ENCODE assay signal across 15 mouse cellular contexts in the genomic region with DNA sequence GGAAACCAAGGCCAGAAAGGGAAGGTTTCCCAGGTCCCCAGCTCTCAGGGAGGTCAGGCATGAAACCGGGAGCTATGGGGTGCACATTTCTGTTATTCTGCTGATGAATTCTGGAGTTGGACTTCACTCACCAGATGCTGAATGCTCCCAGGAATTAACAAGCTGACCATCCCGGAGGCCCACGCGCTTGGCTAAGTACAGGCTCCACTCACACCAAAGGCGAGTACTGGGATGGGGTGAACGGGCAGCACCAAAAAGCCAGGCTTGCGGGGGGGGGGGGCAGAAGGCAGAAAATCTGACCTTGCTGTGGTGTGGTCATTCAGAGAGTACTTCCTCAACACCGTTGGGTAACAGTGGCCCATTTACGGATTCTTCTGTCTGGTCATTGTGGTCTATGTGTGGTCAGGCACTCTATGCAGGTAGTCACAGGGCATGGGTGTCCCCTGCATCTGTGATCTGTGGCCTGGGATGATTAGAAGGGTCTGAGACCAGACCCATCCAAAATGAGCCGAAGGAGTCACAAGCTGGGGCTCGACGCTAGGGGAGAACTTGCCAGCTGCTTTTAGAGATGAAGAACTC. TPM values are rescaled to one million over a fixed set of nuclear protein-coding genes. Genes with fewer than 3 reads are reported as not detected.
DNase-seq lines count a peak whose midpoint lies in the region; ATAC-seq and TF ChIP-seq lines count a peak whose summit lies in the region.
"Had no signal": no experiment of that assay in that cellular context is flagged by ENCODE, and none has a peak within 500 bp of the region (broad histone marks: within the 10 kb centered on the region; RNA-seq: fewer than 3 reads in every experiment).

No protein-coding gene starts in this region.

- DNase-seq in forebrain, embryonic 11.5 days (ENCODE audit: low spot score): peak; percentile 28
- DNase-seq in forebrain, embryonic 14.5 days (ENCODE audit: low spot score): no peak
- no peak for DNase-seq in liver, postnatal 0 days
- DNase-seq in liver, embryonic 11.5 days (ENCODE audit: low spot score): no peak
- DNase-seq in yolk sac, embryonic 10.5 days (ENCODE audit: low spot score): no peak
- DNase-seq in cerebellum, postnatal 4 days (ENCODE audit: low spot score in 2 of 2): no peak
- DNase-seq: cerebellum, adult 18-20 months; layer of hippocampus, postnatal 36 days; left cerebral cortex, postnatal 4 days had no signal

- no peak for TF ChIP-seq CTCF in liver, postnatal 0 days (IDR thresholded peaks at IDR 0.05; ENCODE audit: low read depth)

- H3K9ac ChIP-seq in forebrain, embryonic 11.5 days (ENCODE audit: low read length): no peak overlapping the region
- H3K9ac ChIP-seq in forebrain, embryonic 14.5 days (ENCODE audit: low read length): no peak overlapping the region
- H3K9ac ChIP-seq in liver, postnatal 0 days (replicated peaks): no peak overlapping the region
- H3K9ac ChIP-seq in liver, embryonic 11.5 days (ENCODE audit: low read depth, low read length): no peak overlapping the region
- H3K9ac ChIP-seq: hindbrain, embryonic 12.5 days; liver, embryonic 14.5 days; midbrain, embryonic 13.5 days had no signal

- H3K27ac ChIP-seq in forebrain, embryonic 11.5 days (ENCODE audit: low read depth, low read length): no peak overlapping the region
- no peak overlapping the region for H3K27ac ChIP-seq in forebrain, embryonic 14.5 days (ENCODE audit: low read depth, low read length)
- peak overlapping the region; percentile 67 for H3K27ac ChIP-seq in liver, postnatal 0 days (ENCODE audit: low read depth)
- H3K27ac ChIP-seq in liver, embryonic 11.5 days (ENCODE audit: low read depth, low read length): no peak overlapping the region
- H3K27ac ChIP-seq: hindbrain, embryonic 12.5 days; liver, embryonic 14.5 days; midbrain, embryonic 13.5 days had no signal

- no peaks in the 10 kb centered on the region for H3K9me3 ChIP-seq in forebrain, embryonic 11.5 days (ENCODE audit: control insufficient read depth, low read length)
- no peaks in the 10 kb centered on the region for H3K9me3 ChIP-seq in forebrain, embryonic 14.5 days (replicated peaks; ENCODE audit: control insufficient read depth, low read length)
- H3K9me3 ChIP-seq in liver, postnatal 0 days (ENCODE audit: low read length): no peaks in the 10 kb centered on the region
- H3K9me3 ChIP-seq in liver, embryonic 11.5 days (ENCODE audit: control insufficient read depth, low read length): no peaks in the 10 kb centered on the region
- H3K9me3 ChIP-seq: hindbrain, embryonic 12.5 days; midbrain, embryonic 13.5 days had no signal

- H3K27me3 ChIP-seq in forebrain, embryonic 11.5 days (ENCODE audit: control insufficient read depth, insufficient read depth, low read length): peaks cover 15% of the 10 kb centered on the region
- no peaks in the 10 kb centered on the region for H3K27me3 ChIP-seq in forebrain, embryonic 14.5 days (replicated peaks; ENCODE audit: control insufficient read depth, insufficient read depth, low read length)
- peaks cover 21% of the 10 kb centered on the region for H3K27me3 ChIP-seq in liver, postnatal 0 days (ENCODE audit: insufficient read depth, low read length)
- H3K27me3 ChIP-seq in liver, embryonic 11.5 days (replicated peaks; ENCODE audit: control insufficient read depth, insufficient read depth, low read length): peaks cover 25% of the 10 kb centered on the region

- WGBS in forebrain, embryonic 11.5 days: 86% methylated on average over 12 of the region's 12 CpGs
- 86% methylated on average over 12 of the region's 12 CpGs for WGBS in forebrain, embryonic 14.5 days
- WGBS in liver, postnatal 0 days (ENCODE audit: insufficient replicate concordance): 52% methylated on average over 12 of the region's 12 CpGs
- 64% methylated on average over 12 of the region's 12 CpGs for WGBS in liver, embryonic 11.5 days

- TF ChIP-seq EP300 in liver, postnatal 0 days (IDR thresholded peaks at IDR 0.05; ENCODE audit: low read depth): no peak

- no peaks in the 10 kb centered on the region for H3K36me3 ChIP-seq in forebrain, embryonic 11.5 days (ENCODE audit: control insufficient read depth, insufficient read depth, low read length)
- H3K36me3 ChIP-seq in forebrain, embryonic 14.5 days (ENCODE audit: control insufficient read depth, insufficient read depth, low read length): no peaks in the 10 kb centered on the region
- no peaks in the 10 kb centered on the region for H3K36me3 ChIP-seq in liver, postnatal 0 days (replicated peaks; ENCODE audit: insufficient read depth, low read length)
- H3K36me3 ChIP-seq in liver, embryonic 11.5 days (ENCODE audit: control insufficient read depth, insufficient read depth, low read length): no peaks in the 10 kb centered on the region
- H3K36me3 ChIP-seq: hindbrain, embryonic 12.5 days; midbrain, embryonic 13.5 days had no signal

- ATAC-seq in forebrain, embryonic 11.5 days (replicated peaks; ENCODE audit: low FRiP score): no peak
- no peak for ATAC-seq in forebrain, embryonic 14.5 days
- ATAC-seq in liver, postnatal 0 days: no peak
- no peak for ATAC-seq in liver, embryonic 11.5 days (replicated peaks; ENCODE audit: low FRiP score)
- ATAC-seq in hematopoietic stem cell, adult 5-6 weeks (replicated peaks in 1 of 2; ENCODE audit: insufficient read depth in 1 of 2, low FRiP score in 2 of 2, low TSS enrichment in 1 of 2, low read depth in 1 of 2, poor library complexity in 2 of 2, severe bottlenecking in 2 of 2): peak; percentile 12 to 46; a peak in 3 of 4 replicates
- ATAC-seq in neutrophil, adult 5-6 weeks (ENCODE audit: extremely low read depth, insufficient number of reproducible peaks, low FRiP score, poor library complexity, severe bottlenecking): peak; percentile 78
- ATAC-seq: forebrain, embryonic 16.5 days; midbrain, embryonic 13.5 days had no signal

- no peak overlapping the region for H3K4me2 ChIP-seq in forebrain, embryonic 11.5 days (ENCODE audit: low read depth, low read length, severe bottlenecking)
- H3K4me2 ChIP-seq in forebrain, embryonic 14.5 days (ENCODE audit: low read length): no peak overlapping the region
- peak overlapping the region; percentile 20 for H3K4me2 ChIP-seq in liver, postnatal 0 days (ENCODE audit: low read depth, low read length)
- H3K4me2 ChIP-seq in liver, embryonic 11.5 days: no peak overlapping the region
- H3K4me2 ChIP-seq: hindbrain, embryonic 12.5 days; midbrain, embryonic 13.5 days had no signal

- no peak overlapping the region for H3K4me3 ChIP-seq in forebrain, embryonic 11.5 days (ENCODE audit: low read depth, low read length)
- H3K4me3 ChIP-seq in forebrain, embryonic 14.5 days (ENCODE audit: low read depth, low read length): no peak overlapping the region
- H3K4me3 ChIP-seq in liver, postnatal 0 days (ENCODE audit: low read depth, low read length): no peak overlapping the region
- no peak overlapping the region for H3K4me3 ChIP-seq in liver, embryonic 11.5 days (ENCODE audit: low read depth, low read length)
- H3K4me3 ChIP-seq: hindbrain, embryonic 12.5 days; midbrain, embryonic 13.5 days had no signal

- peaks cover 4% of the 10 kb centered on the region; the same call in 1 of the 2 replicates for H3K4me1 ChIP-seq in forebrain, embryonic 11.5 days (replicated peaks; ENCODE audit: control insufficient read depth, insufficient read depth, low read length)
- peaks cover 5% of the 10 kb centered on the region; the same call in 1 of the 2 replicates for H3K4me1 ChIP-seq in forebrain, embryonic 14.5 days (ENCODE audit: control insufficient read depth, insufficient read depth, low read length)
- H3K4me1 ChIP-seq in liver, postnatal 0 days (ENCODE audit: insufficient read depth): peaks cover 31% of the 10 kb centered on the region
- H3K4me1 ChIP-seq in liver, embryonic 11.5 days (replicated peaks; ENCODE audit: control insufficient read depth, insufficient read depth, low read length): peaks cover 22% of the 10 kb centered on the region

RNA-seq across cellular contexts. Expression of a gene that starts 3.4 kb away (rescaled TPM):
- polyA plus RNA-seq in forebrain, embryonic 11.5 days (2014; fragmentation: Nextera tagmentation; extraction: Ambion mirVana): 2.3 and 3.4 TPM in 2 replicates
- 1.1 and 1.2 TPM in 2 replicates for polyA plus RNA-seq in forebrain, embryonic 14.5 days (2014; fragmentation: Nextera tagmentation; extraction: Ambion mirVana)
- 27.4 and 28.6 TPM in 2 replicates for polyA plus RNA-seq in liver, postnatal 0 days (2015; fragmentation: Nextera tagmentation; extraction: Ambion mirVana)
- 4.2 and 4.9 TPM in 2 replicates for polyA plus RNA-seq in liver, embryonic 11.5 days (2014; fragmentation: Nextera tagmentation; extraction: Ambion mirVana)
- total RNA-seq in hematopoietic stem cell, adult 5-6 weeks (2017): 2.4 TPM in 1 of 2 replicates, not detected in the other
- total RNA-seq in neutrophil, adult 5-6 weeks (2017): 4.1 and 4.3 TPM in 2 replicates

RNA-seq across cellular contexts. Expression of a gene that starts 4.6 kb away (rescaled TPM):
- polyA plus RNA-seq in forebrain, embryonic 11.5 days (2014; fragmentation: Nextera tagmentation; extraction: Ambion mirVana): 2.3 and 3.5 TPM in 2 replicates
- polyA plus RNA-seq in forebrain, embryonic 14.5 days (2014; fragmentation: Nextera tagmentation; extraction: Ambion mirVana): 15.7 and 18.8 TPM in 2 replicates
- polyA plus RNA-seq in liver, postnatal 0 days (2015; fragmentation: Nextera tagmentation; extraction: Ambion mirVana): 0.05 and 0.06 TPM in 2 replicates
- polyA plus RNA-seq in liver, embryonic 11.5 days (2014; fragmentation: Nextera tagmentation; extraction: Ambion mirVana): 0.48 and 0.52 TPM in 2 replicates
- total RNA-seq in hematopoietic stem cell, adult 5-6 weeks (2017): not detected in 2 replicates
- 0.25 and 0.58 TPM in 2 replicates for total RNA-seq in neutrophil, adult 5-6 weeks (2017)

RNA-seq across cellular contexts. Expression of a gene that starts 24.4 kb away (rescaled TPM):
- polyA plus RNA-seq in forebrain, embryonic 11.5 days (2014; fragmentation: Nextera tagmentation; extraction: Ambion mirVana): 0.67 and 1.0 TPM in 2 replicates
- 1.8 and 2.1 TPM in 2 replicates for polyA plus RNA-seq in forebrain, embryonic 14.5 days (2014; fragmentation: Nextera tagmentation; extraction: Ambion mirVana)
- 0.81 and 1.4 TPM in 2 replicates for polyA plus RNA-seq in liver, postnatal 0 days (2015; fragmentation: Nextera tagmentation; extraction: Ambion mirVana)
- 0.52 and 1.2 TPM in 2 replicates for polyA plus RNA-seq in liver, embryonic 11.5 days (2014; fragmentation: Nextera tagmentation; extraction: Ambion mirVana)
- 22.8 and 27.9 TPM in 2 replicates for total RNA-seq in hematopoietic stem cell, adult 5-6 weeks (2017)
- 40.3 and 58.7 TPM in 2 replicates for total RNA-seq in neutrophil, adult 5-6 weeks (2017)

RNA-seq across cellular contexts. Expression of a gene that starts 47.0 kb away (rescaled TPM):
- 30.0 and 35.4 TPM in 2 replicates for polyA plus RNA-seq in forebrain, embryonic 11.5 days (2014; fragmentation: Nextera tagmentation; extraction: Ambion mirVana)
- 26.9 and 29.5 TPM in 2 replicates for polyA plus RNA-seq in forebrain, embryonic 14.5 days (2014; fragmentation: Nextera tagmentation; extraction: Ambion mirVana)
- polyA plus RNA-seq in liver, postnatal 0 days (2015; fragmentation: Nextera tagmentation; extraction: Ambion mirVana): 45.2 and 45.6 TPM in 2 replicates
- polyA plus RNA-seq in liver, embryonic 11.5 days (2014; fragmentation: Nextera tagmentation; extraction: Ambion mirVana): 44.5 and 48.8 TPM in 2 replicates
- 16.7 and 24.9 TPM in 2 replicates for total RNA-seq in hematopoietic stem cell, adult 5-6 weeks (2017)
- 86.3 and 87.2 TPM in 2 replicates for total RNA-seq in neutrophil, adult 5-6 weeks (2017)

RNA-seq across cellular contexts. Expression of a gene that starts 47.4 kb away (rescaled TPM):
- polyA plus RNA-seq in forebrain, embryonic 11.5 days (2014; fragmentation: Nextera tagmentation; extraction: Ambion mirVana): 261 and 263 TPM in 2 replicates
- polyA plus RNA-seq in forebrain, embryonic 14.5 days (2014; fragmentation: Nextera tagmentation; extraction: Ambion mirVana): 137 and 144 TPM in 2 replicates
- 51.9 and 58.8 TPM in 2 replicates for polyA plus RNA-seq in liver, postnatal 0 days (2015; fragmentation: Nextera tagmentation; extraction: Ambion mirVana)
- 272 and 328 TPM in 2 replicates for polyA plus RNA-seq in liver, embryonic 11.5 days (2014; fragmentation: Nextera tagmentation; extraction: Ambion mirVana)
- total RNA-seq in hematopoietic stem cell, adult 5-6 weeks (2017): 40.2 and 83.0 TPM in 2 replicates
- total RNA-seq in neutrophil, adult 5-6 weeks (2017): 22.8 and 26.4 TPM in 2 replicates

Comparison
In these comparisons a context has a peak if more than half of its experiments do, and no peak if none do; other contexts are left out.
1. ATAC-seq: peak in hematopoietic stem cell, adult 5-6 weeks (2 of 2) and neutrophil, adult 5-6 weeks (single experiment); none in forebrain, embryonic 11.5 days (single experiment), forebrain, embryonic 14.5 days (single experiment), liver, postnatal 0 days (single experiment) and liver, embryonic 11.5 days (single experiment).